Mouse (Mus musculus): ENCODE measurements around the gene Sgce. TPM values are rescaled to one million over a fixed set of nuclear protein-coding genes. Genes with fewer than 3 reads are reported as not detected.
"Not testable (repeated sequence)": the region's sequence is repeated elsewhere in the genome, so short reads cannot be mapped to it uniquely, and the experiment has no call there.

The Sgce gene
- polyA plus RNA-seq, 2 experiments = 8.9 to 14.2 TPM

- Histone ChIP-seq H3K36me3 (replicated peaks; ENCODE audit: control insufficient read depth, insufficient read depth, low read depth) (no peaks in the 10 kb centered on the region), H3K9me3 (ENCODE audit: control insufficient read depth, low read length) (no peaks in the 10 kb centered on the region), H3K4me1 (replicated peaks; ENCODE audit: control insufficient read depth in 2 of 2, insufficient read depth in 2 of 2, low read length in 1 of 2) (no peaks in the 10 kb centered on the region), H3K27ac (no peak overlapping the region), H3K4me2 (ENCODE audit: low read depth) (no peak overlapping the region), H3K27me3 (ENCODE audit: control insufficient read depth, insufficient read depth, low read length) (no peaks in the 10 kb centered on the region), H3K4me3 (ENCODE audit: insufficient read depth in 1 of 2, low read depth in 2 of 2, low read length in 2 of 2) (no peak overlapping the region), H3K9ac (replicated peaks) (no peak overlapping the region)
- ATAC-seq (ENCODE audit: insufficient read depth) = no peak
- WGBS (ENCODE audit: insufficient replicate concordance) = 68% methylated on average over 4 of the region's 4 CpGs
- TF ChIP-seq CTCF (IDR thresholded peaks at IDR 0.05; ENCODE audit: low read depth) = no peak
- TF ChIP-seq EP300 (IDR thresholded peaks at IDR 0.05; ENCODE audit: low read depth) = no peak
- DNase-seq (ENCODE audit: low read depth in 3 of 3, low spot score in 3 of 3) = no peak
Measured at GRCm38 (mm10) chr6:4655924-4656323, 91.1 kb downstream of the Sgce start.

GRCm38 (mm10) chr6:4655466-4655865 is 91.5 kb downstream of the Sgce start:
- TF ChIP-seq EP300 (IDR thresholded peaks at IDR 0.05; ENCODE audit: low read depth) (no peak), CTCF (IDR thresholded peaks at IDR 0.05; ENCODE audit: low read depth) (no peak)
- no peak overlapping the region for H3K27ac ChIP-seq
- H3K4me1 ChIP-seq (replicated peaks; ENCODE audit: control insufficient read depth in 2 of 2, insufficient read depth in 2 of 2, low read length in 1 of 2) = no peaks in the 10 kb centered on the region
- H3K4me2 ChIP-seq (ENCODE audit: low read depth) = no peak overlapping the region
- WGBS (ENCODE audit: insufficient replicate concordance) = 20% methylated on average over 5 of the region's 5 CpGs
- no peaks in the 10 kb centered on the region for H3K9me3 ChIP-seq (ENCODE audit: control insufficient read depth, low read length)
- DNase-seq (ENCODE audit: low read depth in 3 of 3, low spot score in 3 of 3) = no peak
- no peak overlapping the region for H3K9ac ChIP-seq (replicated peaks)
- no peaks in the 10 kb centered on the region for H3K27me3 ChIP-seq (ENCODE audit: control insufficient read depth, insufficient read depth, low read length)
- no peaks in the 10 kb centered on the region for H3K36me3 ChIP-seq (replicated peaks; ENCODE audit: control insufficient read depth, insufficient read depth, low read depth)
- H3K4me3 ChIP-seq (ENCODE audit: insufficient read depth in 1 of 2, low read depth in 2 of 2, low read length in 2 of 2) = no peak overlapping the region
- ATAC-seq (ENCODE audit: insufficient read depth) = no peak

DNA sequence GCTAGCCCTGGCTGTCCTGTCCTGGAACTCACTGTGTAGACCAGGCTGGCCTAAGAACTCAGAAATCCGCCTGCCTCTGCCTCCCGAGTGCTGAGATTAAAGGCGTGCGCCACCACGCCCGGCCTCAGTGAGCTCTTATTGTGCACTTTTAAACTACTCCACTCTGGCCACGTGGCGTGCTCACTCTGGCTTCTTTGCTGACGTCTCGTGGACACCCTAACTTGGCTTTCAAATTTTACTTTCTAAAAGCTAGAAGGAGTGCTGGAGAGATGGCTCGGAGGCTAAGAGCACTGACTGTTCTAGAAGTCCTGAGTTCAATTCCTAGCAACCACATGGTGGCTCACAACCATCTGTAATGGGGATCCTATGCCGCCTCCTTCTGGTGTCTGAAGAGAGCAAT is 93.3 kb downstream of the Sgce start:
- not testable (repeated sequence) for H3K4me1 ChIP-seq (replicated peaks; ENCODE audit: control insufficient read depth in 2 of 2, insufficient read depth in 2 of 2, low read length in 1 of 2); ATAC-seq (ENCODE audit: insufficient read depth); DNase-seq (ENCODE audit: low read depth in 3 of 3, low spot score in 3 of 3); H3K9ac ChIP-seq (replicated peaks); H3K27me3 ChIP-seq (ENCODE audit: control insufficient read depth, insufficient read depth, low read length); H3K4me2 ChIP-seq (ENCODE audit: low read depth); H3K4me3 ChIP-seq (ENCODE audit: insufficient read depth in 1 of 2, low read depth in 2 of 2, low read length in 2 of 2); H3K9me3 ChIP-seq (ENCODE audit: control insufficient read depth, low read length); H3K27ac ChIP-seq; H3K36me3 ChIP-seq (replicated peaks; ENCODE audit: control insufficient read depth, insufficient read depth, low read depth)
- WGBS (ENCODE audit: insufficient replicate concordance) = 75% methylated on average over 12 of the region's 12 CpGs

- DNase-seq (ENCODE audit: low read depth in 3 of 3, low spot score in 3 of 3) (no peak), ATAC-seq (ENCODE audit: insufficient read depth) (no peak)
- Histone ChIP-seq H3K27me3 (ENCODE audit: control insufficient read depth, insufficient read depth, low read length) (no peaks in the 10 kb centered on the region), H3K4me1 (replicated peaks; ENCODE audit: control insufficient read depth in 2 of 2, insufficient read depth in 2 of 2, low read length in 1 of 2) (no peaks in the 10 kb centered on the region), H3K9ac (replicated peaks) (no peak overlapping the region), H3K4me3 (ENCODE audit: insufficient read depth in 1 of 2, low read depth in 2 of 2, low read length in 2 of 2) (no peak overlapping the region), H3K4me2 (ENCODE audit: low read depth) (no peak overlapping the region), H3K9me3 (ENCODE audit: control insufficient read depth, low read length) (no peaks in the 10 kb centered on the region), H3K27ac (no peak overlapping the region), H3K36me3 (replicated peaks; ENCODE audit: control insufficient read depth, insufficient read depth, low read depth) (no peaks in the 10 kb centered on the region)
- 70% methylated on average over 8 of the region's 8 CpGs for WGBS (ENCODE audit: insufficient replicate concordance)
- TF ChIP-seq CTCF (IDR thresholded peaks at IDR 0.05; ENCODE audit: low read depth) (no peak), EP300 (IDR thresholded peaks at IDR 0.05; ENCODE audit: low read depth) (no peak)
Measured at GRCm38 (mm10) chr6:4652596-4653134, 94.3 kb downstream of the Sgce start.

DNA sequence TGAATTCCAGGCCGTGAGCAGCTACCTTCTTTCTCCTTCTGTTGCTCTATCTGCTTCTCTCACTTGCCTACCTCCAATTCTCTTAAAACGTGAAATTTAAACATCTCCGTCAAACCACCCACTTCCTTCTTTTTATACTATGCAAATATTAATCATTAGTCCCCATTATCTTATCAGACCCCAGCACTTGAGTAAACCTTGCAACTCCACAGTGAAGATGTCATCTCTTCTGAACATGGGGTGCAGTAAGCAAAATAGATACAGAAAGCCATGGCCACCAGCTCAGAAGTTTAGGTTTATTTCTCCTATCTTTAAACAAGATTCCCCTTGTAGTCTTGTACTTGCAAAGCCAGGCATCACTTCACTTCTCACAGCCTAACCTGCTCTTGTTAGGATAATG is 99.7 kb downstream of the Sgce start:
- Histone ChIP-seq H3K27ac (no peak overlapping the region), H3K27me3 (ENCODE audit: control insufficient read depth, insufficient read depth, low read length) (no peaks in the 10 kb centered on the region), H3K9ac (replicated peaks) (no peak overlapping the region), H3K4me1 (replicated peaks; ENCODE audit: control insufficient read depth in 2 of 2, insufficient read depth in 2 of 2, low read length in 1 of 2) (no peaks in the 10 kb centered on the region), H3K4me2 (ENCODE audit: low read depth) (no peak overlapping the region), H3K36me3 (replicated peaks; ENCODE audit: control insufficient read depth, insufficient read depth, low read depth) (no peaks in the 10 kb centered on the region), H3K4me3 (ENCODE audit: insufficient read depth in 1 of 2, low read depth in 2 of 2, low read length in 2 of 2) (no peak overlapping the region), H3K9me3 (ENCODE audit: control insufficient read depth, low read length) (no peaks in the 10 kb centered on the region)
- TF ChIP-seq EP300 (IDR thresholded peaks at IDR 0.05; ENCODE audit: low read depth) = no peak
- TF ChIP-seq CTCF (IDR thresholded peaks at IDR 0.05; ENCODE audit: low read depth) = no peak
- WGBS (ENCODE audit: insufficient replicate concordance) = 31% methylated on average over 3 of the region's 3 CpGs
- ATAC-seq (ENCODE audit: insufficient read depth) = no peak
- no peak for DNase-seq (ENCODE audit: low read depth in 3 of 3, low spot score in 3 of 3)
